Comparison of ENCODE assay signal across 8 mouse cellular contexts in genomic region chr4:122955412-122956136, GRCm38 (mm10). TPM values are rescaled to one million over a fixed set of nuclear protein-coding genes. Genes with fewer than 3 reads are reported as not detected.
A peak's percentile ranks its signal among the peaks of the same experiment; 100 is the strongest.
DNase-seq lines count a peak whose midpoint lies in the region; ATAC-seq and TF ChIP-seq lines count a peak whose summit lies in the region.

No protein-coding gene starts in this region.

- H3K4me3 ChIP-seq in gastrocnemius, adult 2 months, result peak overlapping the region; percentile 33

- H3K27ac ChIP-seq in gastrocnemius, adult 2 months, result no peak overlapping the region

- intact Hi-C loops in gastrocnemius, adult 2 months (cut with DNase I), result no loop called here

- DNase-seq in WW6 (ENCODE audit: low read depth, low spot score), result peak; percentile 68
- peak; percentile 81 for DNase-seq in gastrocnemius, adult 2 months
- peak; percentile 93 for DNase-seq in induced T-regulatory cell, adult 2 months (ENCODE audit: low read depth)
- DNase-seq in left cerebral cortex, adult 8-10 months (ENCODE audit: low spot score in 2 of 2), result peak; percentile 76 to 91
- DNase-seq in right cerebral cortex, adult 18-20 months, result peak; percentile 92
- DNase-seq in urinary bladder, adult 2 months (ENCODE audit: low spot score), result peak; percentile 75

- no peak for TF ChIP-seq CTCF in gastrocnemius, adult 2 months (IDR thresholded peaks at IDR 0.05)

- peak; percentile 96 for ATAC-seq in common myeloid progenitor, adult 5-6 weeks (replicated peaks; ENCODE audit: low read depth, poor library complexity, severe bottlenecking)
- peak; percentile 91 for ATAC-seq in megakaryocyte, adult 5-6 weeks (ENCODE audit: poor library complexity, severe bottlenecking)

RNA-seq across cellular contexts. Expression of gene Mfsd2a, which starts 5.4 kb away (rescaled TPM):
- total RNA-seq in common myeloid progenitor, adult 5-6 weeks (2017), result not detected in 2 replicates
- total RNA-seq in gastrocnemius, adult 2 months (2021), result under 1 TPM in 1 of 2 experiments, not detected in 1; 0.10 TPM
- 10 to 100 TPM; 16.4 to 24.8 (median 20.1) TPM for total RNA-seq in left cerebral cortex, adult 8-10 months (2022)
- total RNA-seq in megakaryocyte, adult 5-6 weeks (2015), result 0.14 TPM in 1 of 2 replicates, not detected in the other
- total RNA-seq in megakaryocyte, adult 5-6 weeks (2017), result 0.15 and 0.16 TPM in 2 replicates
- 3.7 and 5.0 TPM in 2 replicates for polyA plus RNA-seq in urinary bladder, adult 2 months (2012; rRNA removed)

RNA-seq across cellular contexts. Expression of gene Mycl, which starts 39.9 kb away (rescaled TPM):
- 1.5 and 3.7 TPM in 2 replicates for total RNA-seq in common myeloid progenitor, adult 5-6 weeks (2017)
- under 1 TPM; 0.13 to 0.42 TPM for total RNA-seq in gastrocnemius, adult 2 months (2021)
- 10 to 100 TPM; 12.1 to 13.1 (median 12.4) TPM for total RNA-seq in left cerebral cortex, adult 8-10 months (2022)
- total RNA-seq in megakaryocyte, adult 5-6 weeks (2015), result 2.6 and 4.0 TPM in 2 replicates
- total RNA-seq in megakaryocyte, adult 5-6 weeks (2017), result 0.81 and 3.3 TPM in 2 replicates
- polyA plus RNA-seq in urinary bladder, adult 2 months (2012; rRNA removed), result 50.5 and 53.6 TPM in 2 replicates

Comparison
In these comparisons a context has a peak if more than half of its experiments do, and no peak if none do; other contexts are left out.
1. RNA of gene Mfsd2a, which starts 5.4 kb away (total RNA-seq): 16.4 to 24.8 TPM in left cerebral cortex, adult 8-10 months; 0.10 TPM in gastrocnemius, adult 2 months, 0.14 to 0.16 TPM in megakaryocyte, adult 5-6 weeks and not detected in common myeloid progenitor, adult 5-6 weeks; every median in the first group is over 10 times any median in the second.
2. Peak in every context shown above with its lines, with median percentiles within 50 percentile points of each other: DNase-seq.